Mouse (Mus musculus): ENCODE measurements around the gene Btbd18. TPM values are rescaled to one million over a fixed set of nuclear protein-coding genes. Genes with fewer than 3 reads are reported as not detected.

The Btbd18 gene
- polyA plus RNA-seq, 1 experiment from 2014 or later, result 0.22 TPM

GRCm38 (mm10) chr2:84688080-84688844 is 29.4 kb downstream of the Btbd18 start:
- 82% methylated on average over 2 of the region's 2 CpGs for WGBS
- peaks cover 93% of the 10 kb centered on the region for H3K36me3 ChIP-seq

DNA sequence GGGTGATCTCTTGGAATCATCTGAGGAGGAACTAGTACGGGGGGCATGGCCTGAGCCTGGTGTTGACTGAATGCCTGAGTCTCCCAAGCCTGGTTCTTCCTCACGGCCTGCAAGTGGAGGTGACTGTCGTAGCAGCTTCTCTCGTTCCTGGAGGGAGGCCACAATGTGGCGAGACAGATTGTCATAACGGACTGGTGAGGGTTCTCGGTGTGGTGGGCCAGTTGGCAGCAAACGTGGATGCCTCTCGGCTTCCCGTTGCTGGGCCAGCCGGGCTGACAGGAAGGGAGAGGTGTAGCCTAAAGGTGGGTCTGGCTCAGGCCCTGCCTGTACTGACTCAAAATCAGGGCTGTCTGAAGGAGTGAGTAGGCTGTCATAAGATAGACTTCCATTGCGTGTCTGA is 31.2 kb downstream of the Btbd18 start:
- DNase-seq (ENCODE audit: low spot score), result no peak
- Histone ChIP-seq H3K27me3 (ENCODE audit: low read depth, poor library complexity, severe bottlenecking) (no peaks in the 10 kb centered on the region), H3K9me3 (replicated peaks) (no peaks in the 10 kb centered on the region), H3K27ac (replicated peaks) (no peak overlapping the region), H3K4me3 (no peak overlapping the region), H3K4me1 (no peaks in the 10 kb centered on the region), H3K36me3 (peaks cover 99% of the 10 kb centered on the region)
- 93% methylated on average over 12 of the region's 12 CpGs for WGBS

More at GRCm38 (mm10) chr2:84688080-84688844, 29.4 kb downstream of the Btbd18 start:
- Histone ChIP-seq H3K27ac (replicated peaks) (no peak overlapping the region), H3K9me3 (replicated peaks) (no peaks in the 10 kb centered on the region), H3K4me3 (no peak overlapping the region), H3K4me1 (no peaks in the 10 kb centered on the region), H3K27me3 (ENCODE audit: low read depth, poor library complexity, severe bottlenecking) (no peaks in the 10 kb centered on the region)
- DNase-seq (ENCODE audit: low spot score), result no peak

GRCm38 (mm10) chr2:84695007-84695695 is 36.3 kb downstream of the Btbd18 start:
- no peaks in the 10 kb centered on the region for H3K9me3 ChIP-seq (replicated peaks)
- DNase-seq (ENCODE audit: low spot score), result no peak
- no peaks in the 10 kb centered on the region for H3K27me3 ChIP-seq (ENCODE audit: low read depth, poor library complexity, severe bottlenecking)
- no peak overlapping the region for H3K27ac ChIP-seq (replicated peaks)
- H3K4me1 ChIP-seq, result no peaks in the 10 kb centered on the region
- WGBS, result 95% methylated on average over 5 of the region's 5 CpGs
- H3K36me3 ChIP-seq, result peaks cover 90% of the 10 kb centered on the region
- H3K4me3 ChIP-seq, result no peak overlapping the region

GRCm38 (mm10) chr2:84703497-84703896 is 44.6 kb downstream of the Btbd18 start:
- H3K36me3 ChIP-seq, result peaks cover 90% of the 10 kb centered on the region

DNA sequence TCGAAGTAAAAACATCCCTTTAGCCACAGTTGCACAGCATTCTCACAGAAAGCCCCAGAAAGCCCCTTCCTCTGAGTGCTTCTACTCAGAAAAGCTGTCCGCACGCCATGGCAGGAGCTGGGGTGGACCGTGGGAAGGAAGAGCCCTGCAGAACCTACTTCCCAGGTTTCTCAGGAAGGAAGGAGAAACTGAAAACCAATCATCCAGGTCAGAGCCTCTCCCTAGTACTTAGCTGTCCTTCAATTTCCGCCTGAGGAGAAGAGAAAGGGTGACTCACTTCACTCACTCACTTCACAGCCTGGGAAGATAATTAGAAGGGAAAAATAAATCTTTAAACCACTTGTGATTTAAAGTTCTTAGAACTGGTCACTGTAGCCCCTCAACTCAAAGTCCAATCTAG is 45.5 kb downstream of the Btbd18 start:
- no peaks in the 10 kb centered on the region for H3K4me1 ChIP-seq
- no peak overlapping the region for H3K27ac ChIP-seq (replicated peaks)
- 79% methylated on average over 5 of the region's 5 CpGs for WGBS
- H3K27me3 ChIP-seq (ENCODE audit: low read depth, poor library complexity, severe bottlenecking), result no peaks in the 10 kb centered on the region
- peaks cover 90% of the 10 kb centered on the region for H3K36me3 ChIP-seq
- no peak overlapping the region for H3K4me3 ChIP-seq
- no peaks in the 10 kb centered on the region for H3K9me3 ChIP-seq (replicated peaks)
- no peak for DNase-seq (ENCODE audit: low spot score)

More at GRCm38 (mm10) chr2:84703497-84703896, 44.6 kb downstream of the Btbd18 start:
- Histone ChIP-seq H3K4me3 (no peak overlapping the region), H3K27me3 (ENCODE audit: low read depth, poor library complexity, severe bottlenecking) (no peaks in the 10 kb centered on the region), H3K9me3 (replicated peaks) (no peaks in the 10 kb centered on the region), H3K27ac (replicated peaks) (no peak overlapping the region), H3K4me1 (no peaks in the 10 kb centered on the region)
- no peak for DNase-seq (ENCODE audit: low spot score)
- WGBS, result 92% methylated on average over 1 of the region's 1 CpGs

DNA sequence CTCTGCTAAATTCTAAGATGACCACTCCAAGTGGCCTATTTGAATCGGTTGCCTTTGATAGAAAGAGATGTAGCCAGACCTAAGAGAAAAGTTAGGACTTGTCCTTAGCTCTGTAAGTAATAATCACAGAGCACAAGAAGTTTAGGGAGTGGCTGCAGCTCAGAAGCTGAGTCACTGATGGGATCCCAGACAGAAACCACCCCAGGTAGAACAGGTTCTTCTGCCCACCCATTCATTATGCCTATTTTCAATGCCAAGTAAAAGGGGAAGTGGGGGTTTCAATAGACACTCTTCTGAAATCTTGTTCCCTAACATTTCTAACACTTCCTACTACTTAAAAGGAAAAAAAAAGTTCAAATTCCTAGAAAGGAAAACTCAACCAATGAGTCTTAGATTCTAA is 46.4 kb downstream of the Btbd18 start:
- H3K36me3 ChIP-seq, result peaks cover 90% of the 10 kb centered on the region
- WGBS, result 89% methylated on average over 1 of the region's 1 CpGs

DNA sequence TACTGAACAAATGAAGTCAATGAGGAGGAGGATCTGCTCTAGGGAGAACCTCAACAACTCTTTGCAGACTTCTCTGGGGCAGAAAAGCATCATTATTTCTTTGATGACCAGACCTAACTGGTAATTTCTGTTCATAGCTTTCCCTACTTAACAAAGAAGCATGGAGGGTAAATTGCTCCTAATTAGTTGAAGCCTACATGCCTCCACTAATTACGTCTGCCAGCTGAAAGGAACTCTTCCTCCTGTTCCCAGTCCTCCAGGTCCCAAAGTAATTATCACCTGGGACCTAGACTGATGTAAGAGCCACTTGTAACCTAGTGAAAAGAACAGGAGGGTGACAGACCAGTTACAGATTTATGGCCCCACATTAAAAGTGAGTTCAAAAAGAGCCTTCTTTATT is 48.6 kb downstream of the Btbd18 start:
- Histone ChIP-seq H3K4me3 (no peak overlapping the region), H3K27me3 (ENCODE audit: low read depth, poor library complexity, severe bottlenecking) (no peaks in the 10 kb centered on the region), H3K4me1 (0 out of 2 replicates have a peak, but pooled peaks cover 1% of the 10 kb centered on the region), H3K9me3 (replicated peaks) (no peaks in the 10 kb centered on the region), H3K36me3 (peaks cover 87% of the 10 kb centered on the region), H3K27ac (replicated peaks) (no peak overlapping the region)
- no peak for DNase-seq (ENCODE audit: low spot score)
- WGBS, result 70% methylated on average over 1 of the region's 1 CpGs

More for the DNA sequence above, 46.4 kb downstream of the Btbd18 start:
- H3K9me3 ChIP-seq (replicated peaks), result no peaks in the 10 kb centered on the region
- H3K27ac ChIP-seq (replicated peaks), result no peak overlapping the region
- no peak overlapping the region for H3K4me3 ChIP-seq
- H3K4me1 ChIP-seq, result no peaks in the 10 kb centered on the region
- DNase-seq (ENCODE audit: low spot score), result no peak
- no peaks in the 10 kb centered on the region for H3K27me3 ChIP-seq (ENCODE audit: low read depth, poor library complexity, severe bottlenecking)

GRCm38 (mm10) chr2:84711898-84712297 is 53.0 kb downstream of the Btbd18 start:
- Histone ChIP-seq H3K4me3 (no peak overlapping the region), H3K27ac (replicated peaks) (no peak overlapping the region), H3K9me3 (replicated peaks) (no peaks in the 10 kb centered on the region), H3K27me3 (ENCODE audit: low read depth, poor library complexity, severe bottlenecking) (no peaks in the 10 kb centered on the region), H3K36me3 (peaks cover 50% of the 10 kb centered on the region), H3K4me1 (peaks cover 27% of the 10 kb centered on the region)
- DNase-seq (ENCODE audit: low spot score), result no peak
- WGBS, result 92% methylated on average over 2 of the region's 2 CpGs

GRCm38 (mm10) chr2:84714422-84714810 is 55.5 kb downstream of the Btbd18 start:
- DNase-seq (ENCODE audit: low spot score), result no peak
- WGBS, result under 1% methylated on average over 24 of the region's 26 CpGs
- H3K4me1 ChIP-seq, result peaks cover 29% of the 10 kb centered on the region
- no peaks in the 10 kb centered on the region for H3K9me3 ChIP-seq (replicated peaks)
- peaks cover 25% of the 10 kb centered on the region for H3K36me3 ChIP-seq
- H3K27ac ChIP-seq (replicated peaks), result peak overlapping the region; percentile 96
- no peaks in the 10 kb centered on the region for H3K27me3 ChIP-seq (ENCODE audit: low read depth, poor library complexity, severe bottlenecking)
- H3K4me3 ChIP-seq, result peak overlapping the region; percentile 96

DNA sequence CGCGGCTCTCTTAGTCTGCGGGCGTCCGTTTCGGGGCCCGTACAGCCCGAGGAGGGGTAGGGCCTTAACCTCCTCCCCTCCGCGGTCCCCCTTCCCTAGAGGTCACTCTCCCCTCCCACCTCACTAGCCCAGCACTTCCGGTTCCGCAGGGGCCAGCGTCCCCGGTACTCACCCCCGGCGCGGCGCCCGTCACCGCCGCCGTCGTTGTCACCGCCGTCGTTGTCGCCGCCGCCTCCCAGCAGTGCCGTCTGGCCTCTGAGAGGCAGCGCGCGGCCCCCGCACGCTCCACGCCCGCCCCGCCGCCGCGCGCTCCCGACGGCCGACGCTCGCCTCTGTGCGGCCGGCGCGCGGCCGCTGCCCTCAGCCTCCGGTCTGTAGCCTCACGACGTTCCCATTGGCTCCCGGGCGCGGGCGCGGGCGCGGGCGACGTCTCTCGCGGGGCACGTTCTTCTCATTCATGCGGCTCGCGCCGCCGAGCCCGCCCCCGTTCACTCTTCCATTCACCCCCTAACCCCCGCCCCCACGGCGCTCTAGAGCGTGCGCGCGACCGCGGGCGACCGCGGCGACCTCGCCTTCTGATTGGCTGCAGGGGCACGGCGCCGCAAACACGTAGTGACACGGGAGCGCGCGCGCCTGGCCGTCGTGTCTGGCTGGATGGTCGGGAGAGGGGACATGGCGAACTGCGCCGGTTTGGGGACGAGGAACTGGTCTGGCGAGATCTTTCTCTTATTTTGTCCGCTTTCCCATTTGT is 56.1 kb downstream of the Btbd18 start, which contains the start of gene Zdhhc5:
TSS of gene Zdhhc5 (minus strand) at position 370 of the 751 bp plus-strand sequence.
- under 1% methylated on average over 107 of the region's 107 CpGs for WGBS
- no peaks in the 10 kb centered on the region for H3K27me3 ChIP-seq (ENCODE audit: low read depth, poor library complexity, severe bottlenecking)
- H3K9me3 ChIP-seq (replicated peaks), result no peaks in the 10 kb centered on the region
- peak within 1 kb of the TSS; percentile 96 for H3K4me3 ChIP-seq
- H3K27ac ChIP-seq (replicated peaks), result peak within 1 kb of the TSS; percentile 96
- peaks cover 19% of the 10 kb centered on the region for H3K36me3 ChIP-seq
- peaks cover 29% of the 10 kb centered on the region for H3K4me1 ChIP-seq
- DNase-seq (ENCODE audit: low spot score), result peak; percentile 99

DNA sequence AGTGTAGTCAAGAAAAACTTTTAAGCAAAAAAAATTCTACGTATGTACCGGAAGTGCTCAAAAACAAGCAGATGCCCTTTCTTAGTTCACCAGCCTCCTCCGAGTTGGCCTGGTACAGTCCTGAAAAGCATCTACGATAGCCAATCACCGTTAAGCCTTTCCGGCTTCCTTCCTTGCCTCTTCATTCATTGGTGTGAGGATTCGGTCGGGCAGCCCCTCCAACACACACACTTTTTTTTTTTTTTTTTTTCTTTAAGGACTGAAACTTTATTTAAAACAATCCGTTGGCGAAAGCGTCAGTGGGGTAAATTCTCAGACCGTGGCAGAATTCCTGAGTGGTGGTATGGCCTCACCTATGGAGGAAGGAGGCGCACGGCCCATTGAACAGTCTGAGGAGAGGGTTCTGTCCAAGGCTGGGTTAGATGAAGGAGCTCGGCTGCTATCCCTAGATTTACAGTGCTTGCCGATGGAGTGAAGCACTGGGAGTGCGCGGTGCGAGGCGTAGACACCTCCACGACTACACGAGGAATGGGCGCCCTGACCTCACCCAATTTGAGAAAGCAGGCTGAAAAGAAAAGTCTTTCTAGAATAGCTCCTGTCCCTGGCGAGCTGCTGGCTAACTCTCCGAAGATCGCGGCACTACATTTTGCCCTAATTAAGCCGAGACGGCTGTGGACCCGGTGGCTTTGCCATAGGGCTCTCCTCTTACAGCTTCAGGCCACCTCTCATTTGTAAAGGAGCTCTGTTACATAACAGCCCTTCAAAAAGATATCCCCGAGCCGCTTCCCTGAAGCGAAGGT is 56.9 kb downstream of the Btbd18 start:
- H3K9me3 ChIP-seq (replicated peaks), result no peaks in the 10 kb centered on the region
- under 1% methylated on average over 33 of the region's 33 CpGs for WGBS
- peak; percentile 63 for DNase-seq (ENCODE audit: low spot score)
- H3K27ac ChIP-seq (replicated peaks), result peak overlapping the region; percentile 96
- no peaks in the 10 kb centered on the region for H3K27me3 ChIP-seq (ENCODE audit: low read depth, poor library complexity, severe bottlenecking)
- peak overlapping the region; percentile 96 for H3K4me3 ChIP-seq
- H3K4me1 ChIP-seq, result peaks cover 29% of the 10 kb centered on the region
- H3K36me3 ChIP-seq, result peaks cover 12% of the 10 kb centered on the region

Measured in midbrain, embryonic 10.5 days (tissue).